ENCODE assay signal across 29 mouse cellular contexts in the genomic region with DNA sequence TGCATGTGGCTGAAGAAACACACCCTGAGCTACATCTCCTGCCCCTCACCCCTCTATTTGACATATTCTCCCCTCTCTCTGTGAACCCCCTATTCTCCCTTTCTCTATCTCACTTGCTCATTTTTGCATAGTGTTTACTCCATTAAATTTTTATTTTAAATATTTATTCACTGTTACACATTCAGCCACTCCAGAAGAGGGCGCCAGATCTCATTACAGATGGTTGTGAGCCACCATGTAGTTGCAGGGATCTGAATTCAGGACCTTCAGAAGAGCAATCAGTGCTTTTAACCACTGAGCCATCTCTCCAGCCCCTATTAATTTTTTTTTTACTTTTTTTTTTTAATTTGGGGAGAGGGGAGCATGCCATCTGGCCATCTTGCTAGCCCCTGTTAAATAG. TPM values are rescaled to one million over a fixed set of nuclear protein-coding genes. Genes with fewer than 3 reads are reported as not detected.
A peak's percentile ranks its signal among the peaks of the same experiment; 100 is the strongest.
DNase-seq lines count a peak whose midpoint lies in the region; ATAC-seq and TF ChIP-seq lines count a peak whose summit lies in the region.
"Had no signal": no experiment of that assay in that cellular context is flagged by ENCODE, and none has a peak within 500 bp of the region (broad histone marks: within the 10 kb centered on the region; RNA-seq: fewer than 3 reads in every experiment).

No protein-coding gene starts in this region.

- H3K4me2 ChIP-seq in forebrain, postnatal 0 days (ENCODE audit: low read depth): no peak overlapping the region
- no peak overlapping the region for H3K4me2 ChIP-seq in forebrain, embryonic 16.5 days (ENCODE audit: low read length)
- no peak overlapping the region for H3K4me2 ChIP-seq in kidney, postnatal 0 days (ENCODE audit: low read length)
- no peak overlapping the region for H3K4me2 ChIP-seq in kidney, embryonic 14.5 days (replicated peaks; ENCODE audit: low read depth, low read length)
- H3K4me2 ChIP-seq in lung, postnatal 0 days (replicated peaks; ENCODE audit: low read depth, low read length): no peak overlapping the region
- H3K4me2 ChIP-seq in stomach, postnatal 0 days (replicated peaks; ENCODE audit: low read depth): no peak overlapping the region
- H3K4me2 ChIP-seq: forebrain, embryonic 12.5 days; heart, embryonic 13.5 days; kidney, embryonic 15.5 days; limb, embryonic 12.5 days; liver, embryonic 12.5 days; midbrain, embryonic 12.5 days; neural tube, embryonic 13.5 days had no signal

- no peak for DNase-seq in forebrain, postnatal 0 days
- no peak for DNase-seq in kidney, postnatal 0 days (ENCODE audit: low spot score)
- no peak for DNase-seq in lung, postnatal 0 days (ENCODE audit: low spot score)
- DNase-seq in lung, postnatal 36 days: no peak
- DNase-seq in stomach, postnatal 0 days (ENCODE audit: low spot score): no peak
- DNase-seq: adrenal gland, adult 2 months; cerebellum, adult 2 months; cerebellum, postnatal 14 days; gastrocnemius, postnatal 36 days; heart, adult 18-20 months; heart, postnatal 10 days; kidney, adult 11 months; kidney, postnatal 36 days; layer of hippocampus, adult 9-11 months; lung, adult 2 months; lung, postnatal 14 days; right cerebral cortex, postnatal 4 days had no signal

- H3K4me3 ChIP-seq in forebrain, postnatal 0 days (ENCODE audit: low read depth, low read length): no peak overlapping the region
- no peak overlapping the region for H3K4me3 ChIP-seq in forebrain, embryonic 16.5 days (replicated peaks; ENCODE audit: low read length)
- no peak overlapping the region for H3K4me3 ChIP-seq in kidney, postnatal 0 days (replicated peaks; ENCODE audit: low read depth, low read length)
- no peak overlapping the region for H3K4me3 ChIP-seq in kidney, embryonic 14.5 days (ENCODE audit: low read length)
- no peak overlapping the region for H3K4me3 ChIP-seq in lung, postnatal 0 days (ENCODE audit: low read depth, low read length)
- no peak overlapping the region for H3K4me3 ChIP-seq in stomach, postnatal 0 days (ENCODE audit: low read depth, low read length)
- H3K4me3 ChIP-seq: forebrain, embryonic 12.5 days; heart, embryonic 13.5 days; kidney, embryonic 15.5 days; limb, embryonic 12.5 days; liver, embryonic 12.5 days; midbrain, embryonic 12.5 days; neural tube, embryonic 13.5 days had no signal

- peak; percentile 32 for TF ChIP-seq CTCF in forebrain, postnatal 0 days (IDR thresholded peaks at IDR 0.05; ENCODE audit: low read depth)
- TF ChIP-seq CTCF in kidney, postnatal 0 days (IDR thresholded peaks at IDR 0.05; ENCODE audit: low read depth): peak; percentile 43; the same call in 1 of the 2 replicates
- TF ChIP-seq CTCF in lung, postnatal 0 days (IDR thresholded peaks at IDR 0.05): peak; percentile 53
- TF ChIP-seq CTCF in stomach, postnatal 0 days (IDR thresholded peaks at IDR 0.05; ENCODE audit: low read depth): peak; percentile 55

- TF ChIP-seq EP300 in lung, postnatal 0 days (IDR thresholded peaks at IDR 0.05): no peak
- no peak for TF ChIP-seq EP300 in stomach, postnatal 0 days (optimal IDR thresholded peaks at IDR 0.05)

- H3K4me1 ChIP-seq in forebrain, postnatal 0 days (ENCODE audit: insufficient read depth): peaks cover 9% of the 10 kb centered on the region; the same call in 1 of the 2 replicates
- peaks cover 24% of the 10 kb centered on the region for H3K4me1 ChIP-seq in forebrain, embryonic 16.5 days (replicated peaks; ENCODE audit: control insufficient read depth, insufficient read depth, low read length)
- peaks cover 13% of the 10 kb centered on the region; the same call in 1 of the 2 replicates for H3K4me1 ChIP-seq in kidney, postnatal 0 days (replicated peaks; ENCODE audit: insufficient read depth, low read length)
- peaks cover 13% of the 10 kb centered on the region; the same call in 1 of the 2 replicates for H3K4me1 ChIP-seq in kidney, embryonic 14.5 days (ENCODE audit: control insufficient read depth, insufficient read depth, low read length)
- H3K4me1 ChIP-seq in lung, postnatal 0 days (ENCODE audit: insufficient read depth, low read depth, low read length): no peaks in the 10 kb centered on the region
- H3K4me1 ChIP-seq in stomach, postnatal 0 days (replicated peaks; ENCODE audit: control insufficient read depth, insufficient read depth): no peaks in the 10 kb centered on the region; the same call in 1 of the 2 replicates

- H3K27ac ChIP-seq in forebrain, postnatal 0 days (ENCODE audit: low read depth, low read length): no peak overlapping the region
- no peak overlapping the region for H3K27ac ChIP-seq in forebrain, embryonic 16.5 days (ENCODE audit: low read length)
- H3K27ac ChIP-seq in kidney, postnatal 0 days: no peak overlapping the region
- H3K27ac ChIP-seq in kidney, embryonic 14.5 days (ENCODE audit: low read depth, low read length): no peak overlapping the region
- H3K27ac ChIP-seq in lung, postnatal 0 days (ENCODE audit: low read length): no peak overlapping the region
- no peak overlapping the region for H3K27ac ChIP-seq in stomach, postnatal 0 days (replicated peaks)
- H3K27ac ChIP-seq: forebrain, embryonic 12.5 days; heart, embryonic 13.5 days; kidney, embryonic 15.5 days; limb, embryonic 12.5 days; liver, embryonic 12.5 days; midbrain, embryonic 12.5 days; neural tube, embryonic 13.5 days had no signal

- H3K27me3 ChIP-seq in forebrain, postnatal 0 days (ENCODE audit: insufficient read depth, low read length): no peaks in the 10 kb centered on the region
- no peaks in the 10 kb centered on the region for H3K27me3 ChIP-seq in forebrain, embryonic 16.5 days (replicated peaks; ENCODE audit: control insufficient read depth, insufficient read depth, low read length)
- H3K27me3 ChIP-seq in kidney, postnatal 0 days (ENCODE audit: insufficient read depth, low read length): 0 out of 2 replicates have a peak, but pooled peaks cover 4% of the 10 kb centered on the region
- H3K27me3 ChIP-seq in kidney, embryonic 14.5 days (ENCODE audit: control insufficient read depth, insufficient read depth, low read length): peaks cover 7% of the 10 kb centered on the region
- H3K27me3 ChIP-seq in lung, postnatal 0 days (replicated peaks; ENCODE audit: insufficient read depth, low read length): no peaks in the 10 kb centered on the region
- H3K27me3 ChIP-seq in stomach, postnatal 0 days (ENCODE audit: control insufficient read depth, insufficient read depth, low read length): no peaks in the 10 kb centered on the region
- H3K27me3 ChIP-seq: neural tube, embryonic 13.5 days had no signal

- H3K9me3 ChIP-seq in forebrain, postnatal 0 days (ENCODE audit: low read length): no peaks in the 10 kb centered on the region
- H3K9me3 ChIP-seq in forebrain, embryonic 16.5 days (ENCODE audit: control insufficient read depth, low read length): no peaks in the 10 kb centered on the region
- H3K9me3 ChIP-seq in kidney, postnatal 0 days (replicated peaks; ENCODE audit: low read length): no peaks in the 10 kb centered on the region
- no peaks in the 10 kb centered on the region; the same call in 1 of the 2 replicates for H3K9me3 ChIP-seq in kidney, embryonic 14.5 days (ENCODE audit: control insufficient read depth, low read length)
- H3K9me3 ChIP-seq in lung, postnatal 0 days (ENCODE audit: low read length): no peaks in the 10 kb centered on the region
- no peaks in the 10 kb centered on the region for H3K9me3 ChIP-seq in stomach, postnatal 0 days (ENCODE audit: control insufficient read depth, low read length)
- H3K9me3 ChIP-seq: forebrain, embryonic 12.5 days; kidney, embryonic 15.5 days; neural tube, embryonic 13.5 days had no signal

- H3K36me3 ChIP-seq in forebrain, postnatal 0 days (ENCODE audit: insufficient read depth): no peaks in the 10 kb centered on the region
- no peaks in the 10 kb centered on the region; the same call in 1 of the 2 replicates for H3K36me3 ChIP-seq in forebrain, embryonic 16.5 days (ENCODE audit: control insufficient read depth, insufficient read depth)
- no peaks in the 10 kb centered on the region for H3K36me3 ChIP-seq in kidney, postnatal 0 days (ENCODE audit: insufficient read depth, low read length)
- no peaks in the 10 kb centered on the region for H3K36me3 ChIP-seq in kidney, embryonic 14.5 days (ENCODE audit: control insufficient read depth, insufficient read depth, low read length)
- H3K36me3 ChIP-seq in lung, postnatal 0 days (ENCODE audit: insufficient read depth, low read length): no peaks in the 10 kb centered on the region
- H3K36me3 ChIP-seq in stomach, postnatal 0 days (ENCODE audit: control insufficient read depth, insufficient read depth, low read length): no peaks in the 10 kb centered on the region
- H3K36me3 ChIP-seq: forebrain, embryonic 12.5 days; heart, embryonic 13.5 days; kidney, embryonic 15.5 days; limb, embryonic 12.5 days; liver, embryonic 12.5 days; midbrain, embryonic 12.5 days; neural tube, embryonic 13.5 days had no signal

- 89% methylated on average over 1 of the region's 1 CpGs for WGBS in forebrain, postnatal 0 days
- WGBS in forebrain, embryonic 16.5 days: 73% methylated on average over 1 of the region's 1 CpGs
- 86% methylated on average over 1 of the region's 1 CpGs for WGBS in kidney, postnatal 0 days
- 85% methylated on average over 1 of the region's 1 CpGs for WGBS in kidney, embryonic 14.5 days
- 74% methylated on average over 1 of the region's 1 CpGs for WGBS in lung, postnatal 0 days
- WGBS in stomach, postnatal 0 days: 80% methylated on average over 1 of the region's 1 CpGs

- no peak for ATAC-seq in forebrain, postnatal 0 days
- ATAC-seq in forebrain, embryonic 16.5 days: no peak
- no peak for ATAC-seq in kidney, postnatal 0 days (replicated peaks; ENCODE audit: low FRiP score, low read depth)
- no peak for ATAC-seq in kidney, embryonic 14.5 days (ENCODE audit: low FRiP score, low TSS enrichment)
- no peak for ATAC-seq in lung, postnatal 0 days
- no peak for ATAC-seq in stomach, postnatal 0 days (ENCODE audit: low FRiP score, low TSS enrichment)
- ATAC-seq in megakaryocyte progenitor cell, adult 5-6 weeks (replicated peaks; ENCODE audit: poor library complexity): no peak
- ATAC-seq: activated CD4-positive, CD25-positive, alpha-beta regulatory T cell, adult 4 months; hindbrain, embryonic 16.5 days; liver, embryonic 12.5 days had no signal

- H3K9ac ChIP-seq in forebrain, postnatal 0 days: no peak overlapping the region
- H3K9ac ChIP-seq in forebrain, embryonic 16.5 days (replicated peaks; ENCODE audit: low read depth, low read length): no peak overlapping the region
- H3K9ac ChIP-seq in kidney, postnatal 0 days (ENCODE audit: low read depth, low read length): no peak overlapping the region
- H3K9ac ChIP-seq in kidney, embryonic 14.5 days (ENCODE audit: low read depth, low read length): no peak overlapping the region
- H3K9ac ChIP-seq in lung, postnatal 0 days (replicated peaks; ENCODE audit: low read depth): no peak overlapping the region
- H3K9ac ChIP-seq in stomach, postnatal 0 days (ENCODE audit: low read length): no peak overlapping the region
- H3K9ac ChIP-seq: forebrain, embryonic 12.5 days; heart, embryonic 13.5 days; kidney, embryonic 15.5 days; limb, embryonic 12.5 days; liver, embryonic 12.5 days; midbrain, embryonic 12.5 days; neural tube, embryonic 13.5 days had no signal

RNA-seq across cellular contexts. Expression of gene Clstn1, which starts 3.9 kb away (rescaled TPM):
- 367 and 451 TPM in 2 replicates for total RNA-seq in forebrain, postnatal 0 days (2014; rRNA removed)
- 142 and 179 TPM in 2 replicates for polyA plus RNA-seq in forebrain, postnatal 0 days (2015; fragmentation: Nextera tagmentation; extraction: Ambion mirVana)
- polyA plus RNA-seq in forebrain, embryonic 16.5 days (2015; fragmentation: Nextera tagmentation; extraction: Ambion mirVana): 65.3 and 81.8 TPM in 2 replicates
- 40.7 and 43.9 TPM in 2 replicates for polyA plus RNA-seq in kidney, postnatal 0 days (2015; fragmentation: Nextera tagmentation; extraction: Ambion mirVana)
- 24.7 and 33.5 TPM in 2 replicates for polyA plus RNA-seq in kidney, embryonic 14.5 days (2014; fragmentation: Nextera tagmentation; extraction: Ambion mirVana)
- polyA plus RNA-seq in lung, postnatal 0 days (2015; fragmentation: Nextera tagmentation; extraction: Ambion mirVana): 43.6 and 48.7 TPM in 2 replicates
- 28.6 and 30.5 TPM in 2 replicates for polyA plus RNA-seq in stomach, postnatal 0 days (2015; fragmentation: Nextera tagmentation; extraction: Ambion mirVana)
- total RNA-seq in megakaryocyte progenitor cell, adult 5-6 weeks (2015): 2.2 and 4.0 TPM in 2 replicates
- 4.1 and 5.9 TPM in 2 replicates for total RNA-seq in megakaryocyte progenitor cell, adult 5-6 weeks (2017)
